Comparison of ENCODE assay signal across 8 mouse cellular contexts in the genomic region with DNA sequence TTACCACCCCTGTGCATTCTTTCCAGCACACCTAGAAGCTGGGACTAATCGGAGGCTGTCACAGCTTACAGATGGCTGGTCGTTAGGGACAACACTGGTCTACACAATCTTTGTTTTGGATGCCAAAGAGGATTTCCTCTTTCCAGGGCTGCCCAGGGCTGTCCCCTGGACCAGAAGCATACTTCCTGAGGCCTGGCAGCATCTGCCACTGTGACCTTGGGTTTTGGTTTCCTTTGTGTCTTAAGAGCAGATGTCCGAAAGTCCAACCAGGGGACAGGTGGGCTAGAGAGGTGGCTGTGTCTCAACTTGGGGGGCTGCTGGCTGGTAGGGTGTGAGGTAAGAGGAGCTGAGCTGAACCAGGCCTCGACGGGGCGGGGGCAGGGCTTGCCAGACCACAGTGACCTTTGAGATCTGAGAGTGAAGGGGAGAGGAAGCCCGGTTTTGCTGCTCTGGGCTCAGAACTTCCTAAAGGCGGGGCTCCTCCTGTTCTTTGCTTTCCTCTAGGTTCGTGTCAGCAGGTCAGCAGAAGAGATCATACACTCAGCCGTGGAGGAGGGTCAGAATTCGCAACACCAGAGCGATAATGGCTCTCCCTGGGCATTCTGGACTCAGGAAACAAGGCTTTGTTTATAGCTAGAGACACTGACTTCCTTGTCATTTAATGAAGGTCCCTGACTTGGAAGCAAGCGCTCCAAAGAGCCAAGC.
DNase-seq lines count a peak whose midpoint lies in the region; ATAC-seq lines count a peak whose summit lies in the region.

No protein-coding gene starts in this region.

- peak; percentile 41 for DNase-seq in ZHBTc4 (ENCODE audit: low read depth, low spot score)
- DNase-seq in lung, postnatal 14 days = peak; percentile 53
- DNase-seq in retina, postnatal 1 day = no peak
- DNase-seq in layer of hippocampus, postnatal 36 days = no peak
- DNase-seq in ovary, postnatal 36 days (ENCODE audit: low spot score) = no peak

- no peaks in the 10 kb centered on the region for H3K27me3 ChIP-seq in heart, embryonic 13.5 days (replicated peaks)
- no peaks in the 10 kb centered on the region for H3K27me3 ChIP-seq in kidney, embryonic 15.5 days

- H3K9ac ChIP-seq in heart, embryonic 13.5 days = no peak overlapping the region
- H3K9ac ChIP-seq in kidney, embryonic 15.5 days = no peak overlapping the region

- peaks cover 12% of the 10 kb centered on the region for H3K4me1 ChIP-seq in heart, embryonic 13.5 days
- H3K4me1 ChIP-seq in kidney, embryonic 15.5 days = peaks cover 12% of the 10 kb centered on the region

- H3K27ac ChIP-seq in heart, embryonic 13.5 days (replicated peaks) = peak overlapping the region; percentile 61
- peak overlapping the region; percentile 67 for H3K27ac ChIP-seq in kidney, embryonic 15.5 days

- H3K4me2 ChIP-seq in heart, embryonic 13.5 days = no peak overlapping the region
- H3K4me2 ChIP-seq in kidney, embryonic 15.5 days = no peak overlapping the region

- ATAC-seq in common myeloid progenitor, adult 5-6 weeks (replicated peaks; ENCODE audit: low read depth, poor library complexity, severe bottlenecking) = peak; percentile 81
- no peak for ATAC-seq in heart, embryonic 13.5 days (ENCODE audit: extremely low read depth, insufficient number of reproducible peaks, low FRiP score, low TSS enrichment)
- ATAC-seq in kidney, embryonic 15.5 days (replicated peaks; ENCODE audit: low FRiP score) = peak; percentile 49

- no peak overlapping the region for H3K4me3 ChIP-seq in heart, embryonic 13.5 days
- H3K4me3 ChIP-seq in kidney, embryonic 15.5 days (replicated peaks) = no peak overlapping the region

- H3K9me3 ChIP-seq in heart, embryonic 13.5 days = no peaks in the 10 kb centered on the region
- no peaks in the 10 kb centered on the region for H3K9me3 ChIP-seq in kidney, embryonic 15.5 days (replicated peaks)

- 43% methylated on average over 13 of the region's 13 CpGs for WGBS in heart, embryonic 13.5 days
- 34% methylated on average over 13 of the region's 13 CpGs for WGBS in kidney, embryonic 15.5 days

- no peaks in the 10 kb centered on the region for H3K36me3 ChIP-seq in heart, embryonic 13.5 days
- H3K36me3 ChIP-seq in kidney, embryonic 15.5 days = no peaks in the 10 kb centered on the region

Comparison
In these comparisons a context has a peak if more than half of its experiments do, and no peak if none do; other contexts are left out.
1. DNase-seq: peak in ZHBTc4 (single experiment) and lung, postnatal 14 days (single experiment); none in retina, postnatal 1 day (single experiment), layer of hippocampus, postnatal 36 days (0 of 2) and ovary, postnatal 36 days (single experiment).